Mouse (Mus musculus): ENCODE measurements around the gene Il15ra. TPM values are rescaled to one million over a fixed set of nuclear protein-coding genes. Genes with fewer than 3 reads are reported as not detected.

Gene Il15ra
- polyA plus RNA-seq (2012; rRNA removed), result 0.52 and 0.68 TPM in 2 replicates

DNA sequence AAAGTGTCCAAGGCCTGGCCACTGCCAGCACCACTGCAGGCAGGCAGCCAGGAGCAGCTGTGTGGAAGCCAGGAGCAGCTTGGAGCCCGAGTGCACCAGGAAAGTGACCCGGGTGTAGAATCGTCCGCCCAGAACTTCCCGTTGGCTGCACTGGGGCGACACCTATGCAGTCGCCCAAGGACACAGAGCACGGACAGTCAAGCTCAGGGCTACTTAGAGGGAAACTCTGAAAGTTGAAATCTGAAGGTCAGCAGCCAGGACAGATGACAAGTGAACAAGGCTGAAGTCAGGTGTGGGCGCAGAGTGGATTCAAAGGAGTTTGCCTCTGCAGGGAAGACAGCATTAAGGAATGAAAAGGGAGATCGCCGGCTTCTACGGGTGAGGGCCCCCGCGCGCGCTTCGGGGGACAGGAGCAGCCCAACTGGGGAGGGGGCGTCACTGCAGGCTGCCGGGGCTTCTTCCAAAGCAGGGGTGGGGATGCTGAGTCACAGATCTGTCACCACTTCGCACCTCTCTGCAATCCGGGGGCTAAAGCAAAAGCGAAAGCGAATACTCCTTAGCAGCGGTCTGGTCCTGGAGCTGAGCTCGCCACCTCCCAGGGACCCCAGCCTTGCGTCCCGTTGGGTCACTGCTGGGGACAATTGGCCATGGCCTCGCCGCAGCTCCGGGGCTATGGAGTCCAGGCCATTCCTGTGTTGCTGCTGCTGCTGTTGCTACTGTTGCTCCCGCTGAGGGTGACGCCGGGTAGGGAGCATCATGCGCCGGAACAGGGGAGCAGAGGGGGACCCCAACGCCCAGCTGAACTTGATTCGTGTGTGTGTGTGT, at the start of gene Il15ra:
Gene Il15ra, plus strand, starts transcription at position 90 of the 825 bp plus-strand sequence.

DNA sequence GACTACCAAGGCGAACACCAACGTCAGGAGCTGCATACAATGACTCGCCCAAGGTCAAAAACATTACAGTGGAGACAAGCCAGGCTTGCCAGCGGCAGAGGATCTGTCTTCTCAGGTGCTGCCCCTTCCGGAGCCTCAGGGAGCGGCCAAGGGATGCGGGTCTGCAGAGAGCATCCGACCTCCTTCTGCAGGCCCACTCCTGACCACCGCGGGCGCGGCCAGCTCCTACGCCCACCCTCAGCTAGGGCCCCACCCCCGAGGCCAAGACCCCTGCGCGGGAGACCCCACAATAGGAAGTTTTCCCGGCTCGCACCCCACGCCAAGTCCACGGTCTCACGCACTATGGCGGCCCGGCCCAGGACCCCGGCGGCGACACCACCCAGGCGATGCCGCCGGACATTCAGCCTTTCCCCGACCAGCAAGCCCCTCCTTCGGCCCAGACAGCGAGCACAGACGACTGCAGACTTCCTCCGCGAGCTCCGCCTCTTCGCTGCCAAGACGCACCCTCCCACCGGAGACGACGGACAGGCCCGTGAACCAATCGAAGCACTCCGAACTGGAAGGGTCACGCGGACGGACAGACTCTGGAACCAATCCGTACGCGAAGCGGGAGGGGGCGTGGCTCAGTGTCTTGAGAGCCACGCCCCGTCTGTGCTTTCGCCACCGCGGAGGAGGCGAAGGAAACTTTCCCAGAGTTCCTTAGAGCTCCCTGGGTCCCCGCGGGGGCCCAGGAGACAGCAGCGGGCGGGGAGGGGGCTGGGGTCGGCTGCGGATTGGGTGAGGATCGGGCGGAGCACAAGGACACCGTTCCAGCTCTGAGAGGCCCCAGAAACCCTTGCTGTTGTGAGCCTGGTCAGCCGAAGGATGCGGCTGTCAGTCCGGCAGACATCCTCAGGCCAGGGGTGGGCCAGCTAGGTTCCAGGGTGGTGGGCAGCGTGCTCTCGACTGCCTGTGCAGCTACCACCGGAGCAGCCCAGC, 72.3 kb downstream of the Il15ra start, which contains the start of the genes Fbh1 and Ankrd16:
Gene Fbh1, minus strand, starts transcription at position 492 of the 978 bp plus-strand sequence.
Gene Ankrd16, plus strand, starts transcription at position 786 of the 978 bp plus-strand sequence.

Other genes starting within 250 kb of the Il15ra start
- gene Pfkfb3, start 151.2 kb upstream of the Il15ra start, polyA plus RNA-seq (2012; rRNA removed), result 19.7 and 20.7 TPM in 2 replicates
- gene Rbm17, start 101.1 kb upstream of the Il15ra start, polyA plus RNA-seq (2012; rRNA removed), result 230 and 311 TPM in 2 replicates
- not detected in 2 replicates for gene Gm17490, start 79.0 kb upstream of the Il15ra start, polyA plus RNA-seq (2012; rRNA removed)
- not detected in 2 replicates for gene Il2ra, start 62.5 kb upstream of the Il15ra start, polyA plus RNA-seq (2012; rRNA removed)
- 73.7 and 97.0 TPM in 2 replicates for gene Fbh1, start 72.3 kb downstream of the Il15ra start, polyA plus RNA-seq (2012; rRNA removed)
- 147 and 160 TPM in 2 replicates for gene Ankrd16, start 72.6 kb downstream of the Il15ra start, polyA plus RNA-seq (2012; rRNA removed)